Mouse (Mus musculus): ENCODE results near the gene Rnf216.

Rnf216 gene

GRCm38 (mm10) chr5:143095256-143095655 is 17.5 kb downstream of the Rnf216 start:
- no peak for DNase-seq

GRCm38 (mm10) chr5:143092891-143093290 is 19.9 kb downstream of the Rnf216 start:
- DNase-seq = no peak

- DNase-seq = peak; percentile 10
These were observed 27.9 kb downstream of the Rnf216 start for GRCm38 (mm10) chr5:143084898-143085297.

- no peak for DNase-seq
These were observed 33.0 kb downstream of the Rnf216 start for GRCm38 (mm10) chr5:143079806-143080205.

GRCm38 (mm10) chr5:143076603-143077143 is 36.1 kb downstream of the Rnf216 start:
- DNase-seq = no peak

GRCm38 (mm10) chr5:143075987-143076386 is 36.8 kb downstream of the Rnf216 start:
- no peak for DNase-seq

- DNase-seq = no peak
These were observed 43.7 kb downstream of the Rnf216 start for GRCm38 (mm10) chr5:143069048-143069447.

- DNase-seq = no peak
These were observed 44.4 kb downstream of the Rnf216 start for GRCm38 (mm10) chr5:143068382-143068781.

GRCm38 (mm10) chr5:143066551-143066958 is 46.2 kb downstream of the Rnf216 start:
- DNase-seq = peak; percentile 85

- DNase-seq = no peak
These were observed 46.7 kb downstream of the Rnf216 start for GRCm38 (mm10) chr5:143066096-143066495.

- no peak for DNase-seq
These were observed 47.6 kb downstream of the Rnf216 start for GRCm38 (mm10) chr5:143065230-143065629.

- DNase-seq = no peak
These were observed 50.5 kb downstream of the Rnf216 start for GRCm38 (mm10) chr5:143062251-143062650.

- peak; percentile 4 for DNase-seq
These were observed 51.3 kb downstream of the Rnf216 start for GRCm38 (mm10) chr5:143061511-143061910.

GRCm38 (mm10) chr5:143060774-143061385 is 51.9 kb downstream of the Rnf216 start:
- peak; percentile 29 for DNase-seq

- no peak for DNase-seq
These were observed 52.8 kb downstream of the Rnf216 start for GRCm38 (mm10) chr5:143059958-143060357.

- no peak for DNase-seq
These were observed 53.6 kb downstream of the Rnf216 start for GRCm38 (mm10) chr5:143059182-143059581.

- DNase-seq = no peak
These were observed 54.1 kb downstream of the Rnf216 start for GRCm38 (mm10) chr5:143058675-143059074.

GRCm38 (mm10) chr5:143058208-143058607 is 54.6 kb downstream of the Rnf216 start:
- no peak for DNase-seq

GRCm38 (mm10) chr5:143057753-143058152 is 55.0 kb downstream of the Rnf216 start:
- no peak for DNase-seq

GRCm38 (mm10) chr5:143056191-143056880 is 56.5 kb downstream of the Rnf216 start:
- DNase-seq = no peak

- DNase-seq = no peak
These were observed 57.2 kb downstream of the Rnf216 start for GRCm38 (mm10) chr5:143055501-143056125.

- no peak for DNase-seq
These were observed 58.1 kb downstream of the Rnf216 start for GRCm38 (mm10) chr5:143054703-143055102.

GRCm38 (mm10) chr5:143053132-143053972 is 59.4 kb downstream of the Rnf216 start:
- no peak for DNase-seq
